Mouse (Mus musculus) ovary, adult 10 weeks (tissue): ENCODE results near the gene Nmi. TPM values are rescaled to one million over a fixed set of nuclear protein-coding genes. Genes with fewer than 3 reads are reported as not detected.

Source experiments
- polyA plus RNA-seq: library from polyadenylated mRNA; stranded (reverse); fragments of 350-450 nt; fragmentation: Illumina TruSeq; extraction: RNeasy Lipid Tissue Mini Kit (QIAGEN cat#74804); gene quantifications from one replicate; pipeline ENCODE4 v1.2.3, GENCODE M21; 2014

Nmi gene
- polyA plus RNA-seq = 39.1 TPM

DNA sequence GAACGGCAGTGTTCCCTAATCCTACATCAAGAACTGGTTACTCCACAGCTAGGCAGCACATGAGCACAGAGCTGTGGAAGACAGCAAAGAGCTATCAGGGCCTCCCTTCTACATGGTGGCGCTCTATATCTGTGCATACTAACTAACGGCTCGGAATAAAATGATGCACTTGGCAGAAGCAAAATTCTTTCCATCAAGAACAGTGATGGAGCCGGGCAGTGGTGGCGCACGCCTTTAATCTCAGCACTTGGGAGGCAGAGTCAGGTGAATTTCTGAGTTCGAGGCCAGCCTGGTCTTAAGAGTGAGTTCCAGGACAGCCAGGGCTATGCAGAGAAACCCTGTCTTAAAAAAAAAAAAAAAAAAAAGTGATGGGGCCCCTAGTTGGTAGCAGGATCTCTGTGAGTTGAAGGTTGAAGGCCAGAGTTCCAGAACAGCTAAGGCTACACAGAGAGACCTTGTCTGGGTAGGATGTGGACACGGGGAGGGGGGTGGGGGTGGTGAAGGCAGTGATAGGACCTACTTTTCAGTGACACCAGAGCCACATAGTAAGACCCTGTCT is at the start of gene Nmi:
Gene Nmi (minus strand): TSS at position 85 of the 559 bp plus-strand sequence.

DNA sequence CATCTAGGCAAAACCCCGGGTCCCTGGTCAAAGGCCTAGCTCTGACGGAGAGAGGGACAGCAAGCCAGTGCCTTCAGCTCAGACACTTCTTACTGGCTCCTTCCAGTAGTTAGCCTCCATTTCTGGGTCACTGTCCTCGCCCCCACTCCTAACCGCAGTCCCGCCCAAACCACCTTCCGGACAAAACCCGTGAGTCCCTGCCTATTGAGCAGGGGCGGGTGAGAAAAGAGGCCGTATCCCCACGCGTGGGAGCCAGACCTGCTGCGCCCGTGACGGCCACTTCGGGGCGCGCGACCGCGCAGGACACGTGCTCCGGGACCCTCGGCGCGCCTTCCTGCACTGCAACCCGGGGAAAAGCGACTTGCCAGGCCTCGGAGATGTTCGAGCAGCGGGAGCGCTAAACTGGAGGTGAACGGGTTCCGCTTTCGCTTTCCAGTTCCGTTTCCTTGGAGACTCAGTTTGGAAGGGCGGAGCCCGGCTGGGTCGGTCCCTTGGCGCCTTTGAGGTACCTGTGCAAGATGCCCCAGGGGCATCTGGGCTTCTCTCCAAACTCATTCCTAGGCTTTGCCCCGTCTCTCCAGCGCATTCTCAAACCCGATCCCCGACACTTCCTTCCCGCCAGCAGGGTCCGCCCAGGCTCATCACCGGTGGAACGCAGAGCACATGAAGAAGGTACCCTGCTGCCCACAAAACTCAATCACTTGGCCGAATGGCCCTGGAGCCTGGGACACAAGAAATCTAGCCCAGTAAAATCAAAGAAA is 38.5 kb downstream of the Nmi start, which contains the start of gene Rbm43:
Gene Rbm43 (minus strand): TSS at position 590 of the 761 bp plus-strand sequence.

Other genes starting within 250 kb of the Nmi start
- gene Rbm43, start 38.3 kb downstream of the Nmi start, polyA plus RNA-seq = 50.7 TPM
- gene Tnfaip6, start 64.5 kb upstream of the Nmi start, polyA plus RNA-seq = 1.1 TPM
- 132 TPM for gene Rif1, start 99.3 kb upstream of the Nmi start, polyA plus RNA-seq